Mouse (Mus musculus) layer of hippocampus, postnatal 10 days (tissue): ENCODE results near the gene Gm21750. TPM values are rescaled to one million over a fixed set of nuclear protein-coding genes. Genes with fewer than 3 reads are reported as not detected.
"Not testable (repeated sequence)": the region's sequence is repeated elsewhere in the genome, so short reads cannot be mapped to it uniquely, and the experiment has no call there.

Experiments used
- DNase-seq, 2 experiments: peaks; one replicate each; pipeline ENCODE4 v3.0.0; 2021; ENCODE audit warnings: low spot score in 2 of 2
- long read RNA-seq: library from polyadenylated mRNA; stranded (forward); transcript quantifications from one replicate; pipeline ENCODE4 v2.0.0, GENCODE M21; 2023
- total RNA-seq, 2 experiments: library from RNA; stranded (reverse); gene quantifications; 2 replicates each; pipeline ENCODE4 v1.2.3; 2021

Gene Gm21750
- not detected for total RNA-seq
- long read RNA-seq: 0 reads

- DNase-seq: not testable (repeated sequence)
These were observed at the start of gene Gm21750 for GRCm38 (mm10) chr14:73660925-73661324. Gene Gm21750 (plus strand): TSS chr14:73661225.

GRCm38 (mm10) chr14:73614961-73615360 is 46.1 kb upstream of the Gm21750 start:
- DNase-seq: not testable (repeated sequence)

GRCm38 (mm10) chr14:73620880-73621279 is 40.1 kb upstream of the Gm21750 start:
- DNase-seq: no peak

DNA sequence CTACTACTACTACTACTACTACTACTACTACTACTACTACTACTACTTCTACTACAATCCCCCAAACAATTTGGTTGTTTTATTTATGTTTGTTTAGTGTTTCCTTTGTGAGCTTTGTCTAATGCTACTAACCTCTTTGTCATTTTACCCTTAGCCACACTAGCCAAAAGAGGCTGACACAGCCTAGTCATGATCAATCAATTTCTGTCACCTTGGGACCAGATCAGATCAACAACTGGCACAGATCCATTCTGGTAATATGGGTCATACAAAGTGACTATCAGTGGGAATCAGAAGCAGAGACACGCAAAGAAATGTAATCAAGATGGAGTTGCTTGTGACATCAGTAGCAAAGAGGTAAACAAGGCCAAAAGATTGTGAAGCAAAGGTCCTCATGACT is 38.0 kb upstream of the Gm21750 start:
- no peak for DNase-seq

DNA sequence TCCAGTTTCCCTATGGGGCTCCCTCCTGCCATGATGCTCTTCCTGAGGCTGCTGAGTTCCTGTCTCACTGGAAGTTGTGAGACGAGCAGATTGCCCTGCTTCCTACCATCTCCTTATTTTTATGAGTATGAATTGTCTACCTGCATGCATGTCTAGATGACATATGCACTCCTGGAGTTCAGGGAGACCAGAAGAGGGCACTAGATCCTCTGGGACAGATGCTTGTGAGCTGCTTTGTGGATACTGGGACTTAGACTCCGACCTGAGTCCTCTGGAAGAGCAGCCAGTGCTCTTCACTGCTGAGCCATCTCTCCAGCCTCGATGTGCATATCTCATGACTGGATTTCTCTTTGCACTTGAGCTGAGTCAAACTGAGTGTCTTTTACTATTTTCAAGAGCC is 35.6 kb upstream of the Gm21750 start:
- DNase-seq: no peak

GRCm38 (mm10) chr14:73631511-73631910 is 29.5 kb upstream of the Gm21750 start:
- no peak for DNase-seq

- peak; percentile 64 to 73 for DNase-seq
These were observed 28.3 kb upstream of the Gm21750 start for GRCm38 (mm10) chr14:73632648-73633263.

DNA sequence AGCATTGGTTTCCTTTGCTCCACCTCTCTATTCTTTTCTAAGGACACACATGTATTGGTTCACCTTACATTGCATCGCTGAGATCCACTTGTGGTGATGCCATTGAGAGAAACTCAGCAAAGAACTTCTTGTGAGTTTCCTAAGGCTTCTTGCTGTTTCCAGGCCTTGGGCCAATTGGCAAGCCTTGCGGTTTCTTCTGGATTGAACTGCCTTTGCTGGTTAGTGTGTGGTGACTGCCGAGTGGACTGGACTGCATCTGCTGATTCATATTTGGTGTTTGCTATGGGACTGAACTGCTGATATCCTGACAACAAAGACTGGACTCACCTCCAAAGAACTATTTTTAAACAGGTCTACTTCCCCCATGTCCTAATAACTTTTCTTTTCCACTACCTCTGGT is 26.7 kb upstream of the Gm21750 start:
- peak in 1 of 2 experiments; percentile 12 for DNase-seq

DNA sequence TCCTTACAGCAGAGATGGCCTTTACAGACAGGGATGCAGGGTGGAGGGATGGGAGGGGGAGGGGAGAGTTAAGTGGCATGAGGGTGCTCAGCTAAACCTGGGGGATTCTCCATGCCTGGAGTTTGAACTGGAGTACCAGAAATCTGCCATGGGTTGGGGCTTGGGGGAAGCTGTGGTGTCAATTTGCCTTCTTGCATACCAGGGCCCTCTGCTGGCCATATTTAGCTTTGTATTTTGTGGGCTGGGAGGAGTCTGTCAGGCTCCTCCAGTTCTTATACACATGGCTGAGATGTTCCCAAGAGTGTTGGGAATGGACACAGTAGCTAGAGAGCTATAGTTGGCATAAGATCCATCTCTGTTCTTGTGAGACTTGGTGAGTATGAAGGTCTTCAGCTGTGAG is 23.6 kb upstream of the Gm21750 start:
- DNase-seq: no peak

- no peak for DNase-seq
These were observed 10.8 kb upstream of the Gm21750 start for GRCm38 (mm10) chr14:73650179-73650578.

DNA sequence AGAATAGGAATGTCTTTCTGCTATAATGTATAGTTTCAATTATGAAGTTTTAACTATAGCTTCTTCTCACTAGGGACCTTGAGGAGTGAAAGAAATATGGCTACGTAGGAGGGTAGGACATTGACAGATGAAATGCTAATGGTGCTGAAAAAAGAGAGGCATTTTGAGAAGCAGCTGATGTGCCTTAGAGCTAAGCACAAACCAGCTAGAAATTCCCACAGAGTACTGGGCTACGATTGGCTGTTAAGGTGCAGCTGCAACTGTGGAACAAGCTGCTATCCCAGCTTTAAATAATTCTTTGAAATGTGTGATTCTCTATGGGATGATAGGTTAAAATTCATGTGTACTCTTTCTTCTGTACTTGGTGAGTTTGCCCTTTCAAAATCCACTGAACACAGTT is 9.1 kb downstream of the Gm21750 start:
- no peak for DNase-seq

DNA sequence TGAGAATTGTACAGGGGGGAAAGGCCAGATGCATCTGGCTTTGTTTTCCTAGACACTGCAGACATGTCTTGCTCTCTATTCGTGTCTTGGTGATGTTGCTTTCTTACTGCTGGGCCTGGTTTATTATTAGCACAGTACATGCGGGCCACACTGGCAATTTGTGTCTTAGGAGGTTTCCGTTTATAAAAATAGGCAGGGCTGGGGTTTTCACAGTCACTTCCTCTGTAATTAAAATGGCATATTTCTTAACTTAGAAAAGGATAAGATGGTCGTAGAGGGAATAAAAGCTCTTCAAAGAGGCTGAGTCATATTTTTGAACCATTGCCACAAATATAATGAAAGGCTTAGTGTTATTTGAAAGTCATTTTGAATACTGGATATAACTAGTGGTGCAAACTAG is 26.7 kb downstream of the Gm21750 start:
- no peak for DNase-seq

GRCm38 (mm10) chr14:73688427-73688826 is 27.4 kb downstream of the Gm21750 start:
- DNase-seq: no peak

- DNase-seq: peak; percentile 25 to 42
These were observed 39.2 kb downstream of the Gm21750 start for GRCm38 (mm10) chr14:73700256-73700655.

GRCm38 (mm10) chr14:73709412-73710110 is 48.5 kb downstream of the Gm21750 start:
- DNase-seq: no peak

Other genes starting within 250 kb of the Gm21750 start
- 10 to 100 TPM; 34.0 to 35.7 TPM for gene Med4, start 151.2 kb upstream of the Gm21750 start, total RNA-seq
- 100 to 1,000 TPM; 136 to 151 TPM for gene Sucla2, start 135.9 kb upstream of the Gm21750 start, total RNA-seq
- gene Nudt15, start 113.0 kb upstream of the Gm21750 start, total RNA-seq: 1 to 10 TPM; 5.7 to 7.4 TPM